Mouse (Mus musculus) stomach, postnatal 0 days (tissue): ENCODE measurements around the gene Olfr71. TPM values are rescaled to one million over a fixed set of nuclear protein-coding genes. Genes with fewer than 3 reads are reported as not detected.

Experiments used
- ATAC-seq: fragments of 200-750 bp; cut with Nextera tagmentation; 2 replicates; pipeline ENCODE4 v1.8.0; 2017; ENCODE audit not compliant: low FRiP score, low TSS enrichment
- DNase-seq: peaks from one replicate; pipeline ENCODE4 v3.0.0-alpha.2; 2016; ENCODE audit warnings: low spot score
- H3K27ac ChIP-seq: fragments of 300-500 bp; sonication (generic); replicated peaks from 2 replicates; pipeline ENCODE4 v1.5.1; 2014; ENCODE audit warnings: mild to moderate bottlenecking, control low read depth
- H3K27me3 ChIP-seq: fragments of 300-500 bp; sonication (generic); 2 replicates; pipeline ENCODE4 v1.6.1; 2014; ENCODE audit warnings: low read length; ENCODE audit not compliant: control insufficient read depth, insufficient read depth
- H3K36me3 ChIP-seq: fragments of 300-500 bp; sonication (generic); 2 replicates; pipeline ENCODE4 v1.6.1; 2014; ENCODE audit warnings: low read length, mixed read lengths; ENCODE audit not compliant: control insufficient read depth, insufficient read depth
- H3K4me1 ChIP-seq: fragments of 300-500 bp; sonication (generic); replicated peaks from 2 replicates; pipeline ENCODE4 v1.6.1; 2014; ENCODE audit warnings: antibody characterized with exemption; ENCODE audit not compliant: control insufficient read depth, insufficient read depth
- H3K4me2 ChIP-seq: fragments of 300-500 bp; sonication (generic); replicated peaks from 2 replicates; pipeline ENCODE4 v1.6.1; 2014; ENCODE audit warnings: low read depth, mild to moderate bottlenecking, control low read depth, moderate library complexity
- H3K4me3 ChIP-seq: fragments of 300-500 bp; sonication (generic); 2 replicates; pipeline ENCODE4 v1.5.1; 2014; ENCODE audit warnings: low read depth, low read length, control low read depth
- H3K9ac ChIP-seq: fragments of 300-500 bp; sonication (generic); 2 replicates; pipeline ENCODE4 v1.6.1; 2014; ENCODE audit warnings: mild to moderate bottlenecking, low read length, control low read depth, mixed read lengths
- H3K9me3 ChIP-seq: fragments of 300-500 bp; sonication (generic); 2 replicates; pipeline ENCODE4 v1.6.1; 2016; ENCODE audit warnings: low read length; ENCODE audit not compliant: control insufficient read depth
- CTCF ChIP-seq: IDR thresholded peaks from 2 replicates; pipeline ENCODE4 v1.5.1; 2016; ENCODE audit warnings: antibody characterized with exemption, low read depth, mild to moderate bottlenecking, moderate library complexity
- EP300 ChIP-seq: optimal IDR thresholded peaks from 2 replicates; pipeline ENCODE3; 2016; ENCODE audit warnings: antibody characterized with exemption
- WGBS: fragments of 180-500 bp; shearing (Covaris S2); extraction: QIAGEN DNeasy Blood & Tissue Kit; methylation state at CpG from one replicate; pipeline ENCODE4 v1.1.7; 2014; 5-methylcytosine and 5-hydroxymethylcytosine counted together
- polyA plus RNA-seq: library from polyadenylated mRNA; unstranded; fragments of >200 nt; fragmentation: Nextera tagmentation; extraction: Ambion mirVana; gene quantifications from 2 replicates; pipeline ENCODE4 v1.2.1, GENCODE M21; 2015

Gene Olfr71
- polyA plus RNA-seq, 1 experiment from 2014 or later = not detected

DNA sequence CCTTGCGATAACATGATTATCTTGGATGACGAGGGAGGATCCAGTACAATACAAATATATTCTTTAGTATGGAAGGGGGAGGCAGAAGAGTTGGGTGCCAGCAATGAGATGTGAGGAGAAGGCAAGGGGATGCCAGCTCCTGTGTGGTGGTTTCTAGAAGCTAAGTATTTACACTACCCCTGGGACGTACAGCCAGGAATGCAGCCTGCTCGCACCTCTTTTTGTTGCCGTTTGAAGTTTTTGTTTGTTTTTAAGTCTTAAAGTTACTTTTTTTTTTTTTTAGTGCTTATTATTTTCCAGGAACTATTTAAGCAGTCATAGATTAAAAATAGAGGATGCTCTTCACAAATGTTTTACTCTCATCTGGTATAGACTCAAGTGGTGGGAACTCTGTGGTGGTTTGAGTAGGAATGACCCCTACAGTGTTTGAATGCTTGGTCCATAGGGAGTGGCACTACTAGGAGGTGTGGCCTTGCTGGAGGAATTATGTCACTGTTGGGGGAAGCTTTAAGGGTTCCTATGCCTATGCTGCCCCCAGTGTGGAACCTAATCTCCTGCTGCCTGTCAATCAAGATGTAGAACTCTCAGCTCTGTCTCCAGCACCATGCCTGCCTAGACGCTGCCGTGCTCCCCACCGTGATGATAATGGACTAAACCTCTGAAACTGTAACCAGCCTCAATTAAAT, 29.1 kb upstream of the Olfr71 start:
- ATAC-seq = peak; percentile 18; the same call in 1 of the 2 replicates

GRCm38 (mm10) chr4:43737144-43737543, 27.1 kb upstream of the Olfr71 start:
- H3K4me1 ChIP-seq = no peaks in the 10 kb centered on the region
- TF ChIP-seq CTCF (no peak), EP300 (no peak)
- H3K27me3 ChIP-seq = no peaks in the 10 kb centered on the region
- DNase-seq (no peak), ATAC-seq (no peak)
- no peaks in the 10 kb centered on the region for H3K36me3 ChIP-seq
- no peak overlapping the region for H3K4me2 ChIP-seq
- no peak overlapping the region for H3K9ac ChIP-seq
- 81% methylated on average over 6 of the region's 6 CpGs for WGBS
- H3K4me3 ChIP-seq = no peak overlapping the region
- H3K9me3 ChIP-seq = no peaks in the 10 kb centered on the region
- no peak overlapping the region for H3K27ac ChIP-seq

More for the DNA sequence above, 29.1 kb upstream of the Olfr71 start:
- Histone ChIP-seq H3K27ac (no peak overlapping the region), H3K27me3 (no peaks in the 10 kb centered on the region), H3K9ac (no peak overlapping the region), H3K9me3 (no peaks in the 10 kb centered on the region), H3K36me3 (no peaks in the 10 kb centered on the region), H3K4me3 (no peak overlapping the region), H3K4me2 (no peak overlapping the region), H3K4me1 (no peaks in the 10 kb centered on the region; the same call in 1 of the 2 replicates)
- 48% methylated on average over 8 of the region's 8 CpGs for WGBS
- TF ChIP-seq EP300 = no peak
- TF ChIP-seq CTCF = no peak
- DNase-seq = no peak

DNA sequence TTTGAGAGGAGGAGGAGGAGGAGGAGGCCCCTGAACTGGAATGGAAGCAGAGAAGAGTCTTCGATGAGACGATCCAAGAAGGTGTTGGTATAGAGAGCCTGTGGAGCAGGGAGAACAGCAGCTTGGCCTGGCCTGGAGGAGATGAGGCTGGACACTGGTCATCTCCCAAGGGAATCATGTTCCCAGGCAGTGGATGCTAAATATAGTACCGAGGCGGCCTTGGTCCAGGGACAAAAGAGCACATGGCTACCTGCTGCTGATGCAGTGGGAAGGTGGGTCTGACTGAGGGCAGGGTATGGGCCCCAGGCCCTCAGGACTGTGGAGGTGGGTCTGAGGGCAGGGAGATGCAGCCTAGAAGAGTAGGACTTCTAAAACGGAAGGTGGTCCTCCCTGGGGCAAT, 23.1 kb upstream of the Olfr71 start:
- no peak overlapping the region for H3K27ac ChIP-seq
- no peak overlapping the region for H3K9ac ChIP-seq
- H3K27me3 ChIP-seq = no peaks in the 10 kb centered on the region
- WGBS = 78% methylated on average over 5 of the region's 5 CpGs
- no peaks in the 10 kb centered on the region for H3K36me3 ChIP-seq
- no peak for DNase-seq
- peaks cover 6% of the 10 kb centered on the region for H3K4me1 ChIP-seq
- H3K4me3 ChIP-seq = no peak overlapping the region
- ATAC-seq = no peak
- H3K4me2 ChIP-seq = no peak overlapping the region
- no peak for TF ChIP-seq EP300
- no peak for TF ChIP-seq CTCF
- H3K9me3 ChIP-seq = no peaks in the 10 kb centered on the region

GRCm38 (mm10) chr4:43732171-43732570, 22.1 kb upstream of the Olfr71 start:
- WGBS = 25% methylated on average over 1 of the region's 1 CpGs
- ATAC-seq = no peak
- no peaks in the 10 kb centered on the region for H3K9me3 ChIP-seq
- H3K4me1 ChIP-seq = peaks cover 16% of the 10 kb centered on the region
- TF ChIP-seq CTCF = no peak
- no peak overlapping the region for H3K27ac ChIP-seq
- no peaks in the 10 kb centered on the region for H3K27me3 ChIP-seq
- H3K4me2 ChIP-seq = no peak overlapping the region
- H3K36me3 ChIP-seq = no peaks in the 10 kb centered on the region
- no peak overlapping the region for H3K9ac ChIP-seq
- no peak for DNase-seq
- H3K4me3 ChIP-seq = no peak overlapping the region

DNA sequence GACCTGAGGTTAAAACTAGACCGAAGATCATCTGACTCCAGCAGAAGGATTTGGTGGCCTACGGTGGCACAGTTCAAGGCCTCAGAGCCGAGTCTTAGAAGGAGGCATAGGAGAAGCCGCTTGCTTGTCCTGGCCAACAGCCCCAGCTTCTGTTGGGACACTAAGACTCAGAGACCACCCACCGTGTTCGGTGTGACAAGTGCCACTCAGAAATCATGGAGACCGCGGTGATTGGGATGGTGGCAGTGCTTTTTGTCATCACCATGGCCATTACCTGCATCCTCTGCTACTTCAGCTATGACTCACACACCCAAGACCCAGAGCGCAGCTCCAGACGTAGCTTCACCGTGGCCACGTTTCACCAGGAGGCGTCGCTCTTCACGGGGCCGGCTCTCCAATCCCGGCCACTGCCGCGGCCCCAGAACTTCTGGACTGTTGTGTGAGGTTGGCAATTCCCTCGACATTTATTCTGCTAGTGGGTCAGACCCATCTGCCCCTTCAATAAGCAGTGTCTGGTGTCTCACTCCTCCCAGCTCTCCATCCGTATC, 20.8 kb upstream of the Olfr71 start:
- no peak overlapping the region for H3K4me2 ChIP-seq
- 66% methylated on average over 21 of the region's 21 CpGs for WGBS
- H3K27me3 ChIP-seq = no peaks in the 10 kb centered on the region
- H3K4me3 ChIP-seq = no peak overlapping the region
- H3K36me3 ChIP-seq = no peaks in the 10 kb centered on the region
- TF ChIP-seq EP300 = no peak
- peak; percentile 58 for TF ChIP-seq CTCF
- no peak overlapping the region for H3K9ac ChIP-seq
- H3K4me1 ChIP-seq = peaks cover 20% of the 10 kb centered on the region
- ATAC-seq (no peak), DNase-seq (peak; percentile 45)
- no peak overlapping the region for H3K27ac ChIP-seq
- H3K9me3 ChIP-seq = no peaks in the 10 kb centered on the region
